Mouse (Mus musculus) kidney, embryonic 16.5 days (tissue): ENCODE results near the gene Myom1. TPM values are rescaled to one million over a fixed set of nuclear protein-coding genes. Genes with fewer than 3 reads are reported as not detected.

Experiments
- ATAC-seq: fragments of 200-750 bp; cut with Nextera tagmentation; 2 replicates; pipeline ENCODE4 v1.8.0; 2017; ENCODE audit warnings: moderate TSS enrichment; ENCODE audit not compliant: low FRiP score, low TSS enrichment
- H3K27ac ChIP-seq: fragments of 300-500 bp; sonication (generic); 2 replicates; pipeline ENCODE4 v1.5.1; 2014; ENCODE audit warnings: low read length
- H3K27me3 ChIP-seq: fragments of 300-500 bp; sonication (generic); 2 replicates; pipeline ENCODE4 v1.6.1; 2014; ENCODE audit warnings: low read length, control low read depth, mixed read lengths; ENCODE audit not compliant: insufficient read depth
- H3K36me3 ChIP-seq: fragments of 300-500 bp; sonication (generic); 2 replicates; pipeline ENCODE4 v1.6.1; 2014; ENCODE audit warnings: low read length, control low read depth, mixed read lengths; ENCODE audit not compliant: insufficient read depth
- H3K4me1 ChIP-seq: fragments of 300-500 bp; sonication (generic); 2 replicates; pipeline ENCODE4 v1.6.1; 2014; ENCODE audit warnings: low read length, control low read depth, mixed read lengths; ENCODE audit not compliant: insufficient read depth
- H3K4me2 ChIP-seq: fragments of 300-500 bp; sonication (generic); replicated peaks from 2 replicates; pipeline ENCODE4 v1.6.1; 2014; ENCODE audit warnings: low read depth, low read length
- H3K4me3 ChIP-seq: fragments of 300-500 bp; sonication (generic); 2 replicates; pipeline ENCODE4 v1.5.1; 2014; ENCODE audit warnings: mild to moderate bottlenecking, low read length
- H3K9ac ChIP-seq: fragments of 300-500 bp; sonication (generic); replicated peaks from 2 replicates; pipeline ENCODE4 v1.6.1; 2014; ENCODE audit warnings: low read length
- H3K9me3 ChIP-seq: fragments of 300-500 bp; sonication (generic); 2 replicates; pipeline ENCODE4 v1.6.1; 2016; ENCODE audit warnings: low read length, control low read depth
- WGBS: fragments of 180-500 bp; shearing (Covaris S2); extraction: QIAGEN DNeasy Blood & Tissue Kit; methylation state at CpG from one replicate; pipeline ENCODE4 v1.1.7; 2014; 5-methylcytosine and 5-hydroxymethylcytosine counted together
- polyA plus RNA-seq: library from polyadenylated mRNA; unstranded; fragments of >200 nt; fragmentation: Nextera tagmentation; extraction: Ambion mirVana; gene quantifications from 2 replicates; pipeline ENCODE4 v1.2.1, GENCODE M21; 2015

Myom1 gene
- polyA plus RNA-seq, 1 experiment from 2014 or later: 4.7 TPM

- no peak for ATAC-seq
These were observed 85.7 kb downstream of the Myom1 start for GRCm38 (mm10) chr17:71088154-71088521.

GRCm38 (mm10) chr17:71088991-71089434, 86.6 kb downstream of the Myom1 start:
- Histone ChIP-seq H3K4me2 (no peak overlapping the region), H3K4me1 (peaks cover 26% of the 10 kb centered on the region), H3K4me3 (no peak overlapping the region), H3K9ac (no peak overlapping the region), H3K36me3 (no peaks in the 10 kb centered on the region), H3K27me3 (no peaks in the 10 kb centered on the region), H3K27ac (no peak overlapping the region), H3K9me3 (no peaks in the 10 kb centered on the region)
- ATAC-seq: no peak
- WGBS: 72% methylated on average over 9 of the region's 9 CpGs

More at GRCm38 (mm10) chr17:71088154-71088521, 85.7 kb downstream of the Myom1 start:
- H3K9me3 ChIP-seq: no peaks in the 10 kb centered on the region
- no peaks in the 10 kb centered on the region for H3K36me3 ChIP-seq
- no peak overlapping the region for H3K4me3 ChIP-seq
- no peak overlapping the region for H3K9ac ChIP-seq
- no peak overlapping the region for H3K4me2 ChIP-seq
- H3K4me1 ChIP-seq: peaks cover 23% of the 10 kb centered on the region
- WGBS: 94% methylated on average over 3 of the region's 3 CpGs
- H3K27me3 ChIP-seq: no peaks in the 10 kb centered on the region
- H3K27ac ChIP-seq: no peak overlapping the region

- no peak overlapping the region for H3K9ac ChIP-seq
- peaks cover 23% of the 10 kb centered on the region for H3K4me1 ChIP-seq
- H3K27ac ChIP-seq: peak overlapping the region; percentile 13; the same call in 1 of the 2 replicates
- H3K4me2 ChIP-seq: no peak overlapping the region
- 63% methylated on average over 11 of the region's 11 CpGs for WGBS
- ATAC-seq: no peak
- H3K9me3 ChIP-seq: no peaks in the 10 kb centered on the region
- H3K27me3 ChIP-seq: no peaks in the 10 kb centered on the region
- no peak overlapping the region for H3K4me3 ChIP-seq
- H3K36me3 ChIP-seq: no peaks in the 10 kb centered on the region
These were observed 87.5 kb downstream of the Myom1 start for GRCm38 (mm10) chr17:71089781-71090480.

GRCm38 (mm10) chr17:71091024-71091423, 88.6 kb downstream of the Myom1 start:
- 62% methylated on average over 4 of the region's 4 CpGs for WGBS
- Histone ChIP-seq H3K9me3 (no peaks in the 10 kb centered on the region), H3K4me3 (no peak overlapping the region), H3K27me3 (no peaks in the 10 kb centered on the region), H3K9ac (no peak overlapping the region), H3K4me2 (no peak overlapping the region), H3K27ac (no peak overlapping the region), H3K4me1 (peaks cover 23% of the 10 kb centered on the region), H3K36me3 (no peaks in the 10 kb centered on the region)
- no peak for ATAC-seq

- Histone ChIP-seq H3K36me3 (no peaks in the 10 kb centered on the region), H3K9me3 (no peaks in the 10 kb centered on the region), H3K4me1 (peaks cover 23% of the 10 kb centered on the region), H3K4me2 (no peak overlapping the region), H3K4me3 (no peak overlapping the region), H3K9ac (no peak overlapping the region), H3K27me3 (no peaks in the 10 kb centered on the region), H3K27ac (no peak overlapping the region)
- WGBS: 92% methylated on average over 4 of the region's 4 CpGs
- ATAC-seq: no peak
These were observed 89.9 kb downstream of the Myom1 start for GRCm38 (mm10) chr17:71092341-71092740.

- peak; percentile 57; the same call in 1 of the 2 replicates for ATAC-seq
- WGBS: 60% methylated on average over 5 of the region's 5 CpGs
- H3K36me3 ChIP-seq: no peaks in the 10 kb centered on the region
- H3K27me3 ChIP-seq: no peaks in the 10 kb centered on the region
- H3K4me2 ChIP-seq: no peak overlapping the region
- no peak overlapping the region for H3K27ac ChIP-seq
- H3K4me1 ChIP-seq: peaks cover 13% of the 10 kb centered on the region
- H3K9ac ChIP-seq: no peak overlapping the region
- no peak overlapping the region for H3K4me3 ChIP-seq
- H3K9me3 ChIP-seq: no peaks in the 10 kb centered on the region
These were observed 91.4 kb downstream of the Myom1 start for GRCm38 (mm10) chr17:71093793-71094192.

GRCm38 (mm10) chr17:71094438-71094837, 92.0 kb downstream of the Myom1 start:
- H3K4me1 ChIP-seq: peaks cover 13% of the 10 kb centered on the region
- H3K4me3 ChIP-seq: no peak overlapping the region
- WGBS: 52% methylated on average over 3 of the region's 3 CpGs
- no peaks in the 10 kb centered on the region for H3K9me3 ChIP-seq
- peak overlapping the region; percentile 37; the same call in 1 of the 2 replicates for H3K27ac ChIP-seq
- no peaks in the 10 kb centered on the region for H3K36me3 ChIP-seq
- H3K9ac ChIP-seq: no peak overlapping the region
- no peak for ATAC-seq
- H3K4me2 ChIP-seq: no peak overlapping the region
- no peaks in the 10 kb centered on the region for H3K27me3 ChIP-seq

- H3K9ac ChIP-seq: no peak overlapping the region
- 91% methylated on average over 8 of the region's 8 CpGs for WGBS
- no peak overlapping the region for H3K4me3 ChIP-seq
- H3K4me2 ChIP-seq: no peak overlapping the region
- H3K36me3 ChIP-seq: no peaks in the 10 kb centered on the region
- ATAC-seq: no peak
- H3K27ac ChIP-seq: no peak overlapping the region
- no peaks in the 10 kb centered on the region for H3K27me3 ChIP-seq
- no peaks in the 10 kb centered on the region for H3K9me3 ChIP-seq
- H3K4me1 ChIP-seq: peaks cover 3% of the 10 kb centered on the region
These were observed 94.2 kb downstream of the Myom1 start for GRCm38 (mm10) chr17:71096557-71097208.

- Histone ChIP-seq H3K9me3 (no peaks in the 10 kb centered on the region), H3K4me1 (peaks cover 4% of the 10 kb centered on the region), H3K9ac (no peak overlapping the region), H3K27me3 (no peaks in the 10 kb centered on the region), H3K36me3 (no peaks in the 10 kb centered on the region), H3K27ac (no peak overlapping the region), H3K4me2 (no peak overlapping the region), H3K4me3 (no peak overlapping the region)
- WGBS: 85% methylated on average over 6 of the region's 6 CpGs
- ATAC-seq: no peak
These were observed 94.8 kb downstream of the Myom1 start for GRCm38 (mm10) chr17:71097209-71097597.

- WGBS: 90% methylated on average over 3 of the region's 3 CpGs
- ATAC-seq: no peak
- Histone ChIP-seq H3K36me3 (no peaks in the 10 kb centered on the region), H3K4me2 (no peak overlapping the region), H3K4me1 (peaks cover 14% of the 10 kb centered on the region), H3K4me3 (no peak overlapping the region), H3K9me3 (no peaks in the 10 kb centered on the region), H3K9ac (no peak overlapping the region), H3K27me3 (no peaks in the 10 kb centered on the region), H3K27ac (no peak overlapping the region)
These were observed 96.2 kb downstream of the Myom1 start for GRCm38 (mm10) chr17:71098606-71099005.
